Mouse (Mus musculus) midbrain, embryonic 13.5 days (tissue): ENCODE results near the gene Lefty2. TPM values are rescaled to one million over a fixed set of nuclear protein-coding genes. Genes with fewer than 3 reads are reported as not detected.
"Not testable (repeated sequence)": the region's sequence is repeated elsewhere in the genome, so short reads cannot be mapped to it uniquely, and the experiment has no call there.

ENCODE experiments used
- ATAC-seq: fragments of 200-750 bp; cut with Nextera tagmentation; 2 replicates; pipeline ENCODE4 v1.8.0; 2017; ENCODE audit warnings: mild to moderate bottlenecking, moderate TSS enrichment, moderate library complexity
- H3K27ac ChIP-seq: fragments of 300-500 bp; sonication (generic); 2 replicates; pipeline ENCODE4 v1.5.1; 2015; ENCODE audit warnings: inconsistent platforms, mild to moderate bottlenecking, moderate library complexity
- H3K27me3 ChIP-seq: fragments of 300-500 bp; sonication (generic); 2 replicates; pipeline ENCODE4 v1.6.1; 2015; ENCODE audit warnings: mild to moderate bottlenecking, inconsistent platforms
- H3K36me3 ChIP-seq: fragments of 300-500 bp; sonication (generic); 2 replicates; pipeline ENCODE4 v1.6.1; 2015; ENCODE audit warnings: mild to moderate bottlenecking, inconsistent platforms
- H3K4me1 ChIP-seq: fragments of 300-500 bp; sonication (generic); replicated peaks from 2 replicates; pipeline ENCODE4 v1.6.1; 2015; ENCODE audit warnings: inconsistent platforms
- H3K4me2 ChIP-seq: fragments of 300-500 bp; sonication (generic); replicated peaks from 2 replicates; pipeline ENCODE4 v1.6.1; 2015; ENCODE audit warnings: moderate library complexity, mild to moderate bottlenecking, inconsistent platforms
- H3K4me3 ChIP-seq: fragments of 300-500 bp; sonication (generic); replicated peaks from 2 replicates; pipeline ENCODE4 v1.5.1; 2015; ENCODE audit warnings: mild to moderate bottlenecking, inconsistent platforms
- H3K9ac ChIP-seq: fragments of 300-500 bp; sonication (generic); replicated peaks from 2 replicates; pipeline ENCODE4 v1.6.1; 2015; ENCODE audit warnings: mild to moderate bottlenecking, inconsistent platforms
- H3K9me3 ChIP-seq: fragments of 300-500 bp; sonication (generic); 2 replicates; pipeline ENCODE4 v1.6.1; 2016; ENCODE audit warnings: mild to moderate bottlenecking, inconsistent platforms
- WGBS: fragments of 180-500 bp; shearing (Covaris S2); methylation state at CpG from one replicate; pipeline ENCODE4 v1.1.7; 2015; 5-methylcytosine and 5-hydroxymethylcytosine counted together
- polyA plus RNA-seq: library from polyadenylated mRNA; unstranded; fragments of >200 nt; fragmentation: Nextera tagmentation; extraction: Ambion mirVana; gene quantifications from 2 replicates; pipeline ENCODE4 v1.2.1, GENCODE M21; 2015

The Lefty2 gene
- polyA plus RNA-seq, 1 experiment from 2014 or later = 0.31 TPM

GRCm38 (mm10) chr1:180874615-180875014, 18.3 kb upstream of the Lefty2 start:
- no peak for ATAC-seq
- H3K4me1 ChIP-seq = no peaks in the 10 kb centered on the region
- no peak overlapping the region for H3K4me3 ChIP-seq
- H3K27me3 ChIP-seq = no peaks in the 10 kb centered on the region
- 78% methylated on average over 2 of the region's 2 CpGs for WGBS
- no peaks in the 10 kb centered on the region for H3K9me3 ChIP-seq
- no peak overlapping the region for H3K27ac ChIP-seq
- no peak overlapping the region for H3K4me2 ChIP-seq
- no peak overlapping the region for H3K9ac ChIP-seq
- no peaks in the 10 kb centered on the region for H3K36me3 ChIP-seq

- Histone ChIP-seq H3K4me1 (no peaks in the 10 kb centered on the region), H3K27ac (no peak overlapping the region), H3K9me3 (no peaks in the 10 kb centered on the region), H3K4me2 (no peak overlapping the region), H3K27me3 (no peaks in the 10 kb centered on the region), H3K9ac (no peak overlapping the region), H3K4me3 (no peak overlapping the region), H3K36me3 (no peaks in the 10 kb centered on the region)
- 87% methylated on average over 9 of the region's 9 CpGs for WGBS
- no peak for ATAC-seq
Measured at GRCm38 (mm10) chr1:180875126-180875525, 17.8 kb upstream of the Lefty2 start.

- ATAC-seq = no peak
- H3K9ac ChIP-seq = no peak overlapping the region
- H3K4me3 ChIP-seq = no peak overlapping the region
- no peaks in the 10 kb centered on the region for H3K4me1 ChIP-seq
- no peaks in the 10 kb centered on the region for H3K9me3 ChIP-seq
- H3K4me2 ChIP-seq = no peak overlapping the region
- no peaks in the 10 kb centered on the region for H3K27me3 ChIP-seq
- WGBS = 74% methylated on average over 4 of the region's 4 CpGs
- H3K27ac ChIP-seq = no peak overlapping the region
- no peaks in the 10 kb centered on the region for H3K36me3 ChIP-seq
Measured at GRCm38 (mm10) chr1:180877466-180877865, 15.4 kb upstream of the Lefty2 start.

- no peak for ATAC-seq
- WGBS = 77% methylated on average over 3 of the region's 3 CpGs
- no peak overlapping the region for H3K9ac ChIP-seq
- H3K9me3 ChIP-seq = no peaks in the 10 kb centered on the region
- H3K4me2 ChIP-seq = no peak overlapping the region
- H3K27ac ChIP-seq = no peak overlapping the region
- no peaks in the 10 kb centered on the region for H3K36me3 ChIP-seq
- no peaks in the 10 kb centered on the region for H3K27me3 ChIP-seq
- no peak overlapping the region for H3K4me3 ChIP-seq
- H3K4me1 ChIP-seq = 0 out of 2 replicates have a peak, but pooled peaks cover 2% of the 10 kb centered on the region
Measured at GRCm38 (mm10) chr1:180881768-180882167, 11.1 kb upstream of the Lefty2 start.

- ATAC-seq = no peak
- no peak overlapping the region for H3K9ac ChIP-seq
- 0 out of 2 replicates have a peak, but pooled peaks cover 8% of the 10 kb centered on the region for H3K27me3 ChIP-seq
- no peaks in the 10 kb centered on the region for H3K36me3 ChIP-seq
- 47% methylated on average over 7 of the region's 7 CpGs for WGBS
- no peak overlapping the region for H3K4me3 ChIP-seq
- H3K4me1 ChIP-seq = peaks cover 12% of the 10 kb centered on the region
- no peak overlapping the region for H3K27ac ChIP-seq
- no peak overlapping the region for H3K4me2 ChIP-seq
- no peaks in the 10 kb centered on the region for H3K9me3 ChIP-seq
Measured at GRCm38 (mm10) chr1:180883731-180884130, 9.2 kb upstream of the Lefty2 start.

GRCm38 (mm10) chr1:180884484-180884883, 8.4 kb upstream of the Lefty2 start:
- no peak for ATAC-seq
- no peak overlapping the region for H3K27ac ChIP-seq
- H3K9me3 ChIP-seq = no peaks in the 10 kb centered on the region
- H3K9ac ChIP-seq = no peak overlapping the region
- H3K36me3 ChIP-seq = no peaks in the 10 kb centered on the region
- 0 out of 2 replicates have a peak, but pooled peaks cover 13% of the 10 kb centered on the region for H3K27me3 ChIP-seq
- WGBS = 89% methylated on average over 9 of the region's 9 CpGs
- H3K4me1 ChIP-seq = peaks cover 15% of the 10 kb centered on the region
- H3K4me3 ChIP-seq = no peak overlapping the region
- H3K4me2 ChIP-seq = no peak overlapping the region

GRCm38 (mm10) chr1:180888556-180889042, 4.3 kb upstream of the Lefty2 start:
- H3K9ac ChIP-seq = peak overlapping the region; percentile 29; the same call in 1 of the 2 replicates
- H3K27ac ChIP-seq = no peak overlapping the region
- peak; percentile 71 for ATAC-seq
- H3K4me1 ChIP-seq = peaks cover 15% of the 10 kb centered on the region
- no peaks in the 10 kb centered on the region for H3K36me3 ChIP-seq
- H3K9me3 ChIP-seq = no peaks in the 10 kb centered on the region
- no peak overlapping the region for H3K4me3 ChIP-seq
- 7% methylated on average over 13 of the region's 13 CpGs for WGBS
- H3K27me3 ChIP-seq = peaks cover 29% of the 10 kb centered on the region
- H3K4me2 ChIP-seq = peak overlapping the region; percentile 17; the same call in 1 of the 2 replicates

GRCm38 (mm10) chr1:180889172-180889571, 3.7 kb upstream of the Lefty2 start:
- Histone ChIP-seq H3K27ac (no peak overlapping the region), H3K36me3 (no peaks in the 10 kb centered on the region), H3K4me2 (no peak overlapping the region), H3K9ac (no peak overlapping the region), H3K4me1 (peaks cover 14% of the 10 kb centered on the region), H3K4me3 (no peak overlapping the region), H3K9me3 (no peaks in the 10 kb centered on the region), H3K27me3 (peaks cover 35% of the 10 kb centered on the region)
- no peak for ATAC-seq
- WGBS = 36% methylated on average over 7 of the region's 7 CpGs

GRCm38 (mm10) chr1:180889841-180890240, 3.1 kb upstream of the Lefty2 start:
- no peak overlapping the region for H3K27ac ChIP-seq
- no peak overlapping the region for H3K4me2 ChIP-seq
- H3K4me3 ChIP-seq = no peak overlapping the region
- WGBS = 43% methylated on average over 6 of the region's 6 CpGs
- H3K9ac ChIP-seq = no peak overlapping the region
- no peaks in the 10 kb centered on the region for H3K36me3 ChIP-seq
- ATAC-seq = no peak
- peaks cover 19% of the 10 kb centered on the region for H3K4me1 ChIP-seq
- H3K27me3 ChIP-seq = peaks cover 41% of the 10 kb centered on the region
- no peaks in the 10 kb centered on the region for H3K9me3 ChIP-seq

- ATAC-seq = peak; percentile 48; the same call in 1 of the 2 replicates
- H3K9me3 ChIP-seq, H3K36me3 ChIP-seq, H3K27ac ChIP-seq, H3K4me1 ChIP-seq: not testable (repeated sequence)
- Histone ChIP-seq H3K27me3 (peaks cover 37% of the 10 kb centered on the region), H3K4me3 (peak overlapping the region; percentile 22), H3K4me2 (peak overlapping the region; percentile 42), H3K9ac (peak overlapping the region; percentile 30; the same call in 1 of the 2 replicates)
- WGBS = 6% methylated on average over 46 of the region's 51 CpGs
Measured at GRCm38 (mm10) chr1:180894088-180894987, 1.4 kb downstream of the Lefty2 start.

GRCm38 (mm10) chr1:180901107-180901506, 8.2 kb downstream of the Lefty2 start:
- peaks cover 4% of the 10 kb centered on the region for H3K36me3 ChIP-seq
- H3K9ac ChIP-seq = no peak overlapping the region
- no peaks in the 10 kb centered on the region for H3K9me3 ChIP-seq
- WGBS = 3% methylated on average over 4 of the region's 4 CpGs
- H3K4me3 ChIP-seq = no peak overlapping the region
- H3K27ac ChIP-seq = no peak overlapping the region
- peaks cover 19% of the 10 kb centered on the region for H3K4me1 ChIP-seq
- H3K27me3 ChIP-seq = no peaks in the 10 kb centered on the region
- H3K4me2 ChIP-seq = no peak overlapping the region
- no peak for ATAC-seq

- no peak overlapping the region for H3K9ac ChIP-seq
- no peak overlapping the region for H3K4me2 ChIP-seq
- no peaks in the 10 kb centered on the region for H3K27me3 ChIP-seq
- no peak for ATAC-seq
- peaks cover 22% of the 10 kb centered on the region for H3K36me3 ChIP-seq
- no peaks in the 10 kb centered on the region for H3K9me3 ChIP-seq
- H3K27ac ChIP-seq = no peak overlapping the region
- peaks cover 24% of the 10 kb centered on the region for H3K4me1 ChIP-seq
- 49% methylated on average over 5 of the region's 5 CpGs for WGBS
- H3K4me3 ChIP-seq = no peak overlapping the region
Measured at GRCm38 (mm10) chr1:180902915-180903314, 10.0 kb downstream of the Lefty2 start.
